Mouse (Mus musculus) liver, embryonic 11.5 days (tissue): Measurements from ENCODE around the gene St8sia1. TPM values are rescaled to one million over a fixed set of nuclear protein-coding genes. Genes with fewer than 3 reads are reported as not detected.
"Not testable (repeated sequence)": the region's sequence is repeated elsewhere in the genome, so short reads cannot be mapped to it uniquely, and the experiment has no call there.

Experiments
- ATAC-seq: fragments of 200-750 bp; cut with Nextera tagmentation; replicated peaks from 2 replicates; pipeline ENCODE4 v1.8.0; 2017; ENCODE audit warnings: moderate number of reproducible peaks, mild to moderate bottlenecking, moderate TSS enrichment, moderate library complexity; ENCODE audit not compliant: low FRiP score
- DNase-seq: peaks from one replicate; pipeline ENCODE4 v3.0.0-alpha.2; 2017; ENCODE audit warnings: low spot score
- H3K27ac ChIP-seq: fragments of 300-500 bp; sonication (generic); 2 replicates; pipeline ENCODE4 v1.5.1; 2014; ENCODE audit warnings: mild to moderate bottlenecking, low read depth, low read length, control low read depth
- H3K27me3 ChIP-seq: fragments of 300-500 bp; sonication (generic); replicated peaks from 2 replicates; pipeline ENCODE4 v1.6.1; 2014; ENCODE audit warnings: low read length, mixed read lengths; ENCODE audit not compliant: control insufficient read depth, insufficient read depth
- H3K36me3 ChIP-seq: fragments of 300-500 bp; sonication (generic); 2 replicates; pipeline ENCODE4 v1.6.1; 2014; ENCODE audit warnings: mild to moderate bottlenecking, low read length, moderate library complexity, mixed read lengths; ENCODE audit not compliant: control insufficient read depth, insufficient read depth
- H3K4me1 ChIP-seq: fragments of 300-500 bp; sonication (generic); replicated peaks from 2 replicates; pipeline ENCODE4 v1.6.1; 2014; ENCODE audit warnings: low read length, mixed read lengths; ENCODE audit not compliant: control insufficient read depth, insufficient read depth
- H3K4me2 ChIP-seq: fragments of 300-500 bp; sonication (generic); 2 replicates; pipeline ENCODE4 v1.6.1; 2014; ENCODE audit warnings: mild to moderate bottlenecking, control low read depth, moderate library complexity
- H3K4me3 ChIP-seq: fragments of 300-500 bp; sonication (generic); 2 replicates; pipeline ENCODE4 v1.5.1; 2014; ENCODE audit warnings: low read depth, low read length, control low read depth
- H3K9ac ChIP-seq: fragments of 300-500 bp; sonication (generic); 2 replicates; pipeline ENCODE4 v1.6.1; 2014; ENCODE audit warnings: low read depth, low read length, control low read depth
- H3K9me3 ChIP-seq: fragments of 300-500 bp; sonication (generic); 2 replicates; pipeline ENCODE4 v1.6.1; 2016; ENCODE audit warnings: low read length, inconsistent platforms, mixed read lengths; ENCODE audit not compliant: control insufficient read depth
- WGBS: fragments of 180-500 bp; shearing (Covaris S2); extraction: QIAGEN DNeasy Blood & Tissue Kit; methylation state at CpG from one replicate; pipeline ENCODE4 v1.1.7; 2014; 5-methylcytosine and 5-hydroxymethylcytosine counted together
- polyA plus RNA-seq: library from polyadenylated mRNA; unstranded; fragments of >200 nt; fragmentation: Nextera tagmentation; extraction: Ambion mirVana; gene quantifications from 2 replicates; pipeline ENCODE4 v1.2.1, GENCODE M21; 2014

St8sia1 gene
- polyA plus RNA-seq, 1 experiment from 2014 or later, result 2.1 TPM

DNA sequence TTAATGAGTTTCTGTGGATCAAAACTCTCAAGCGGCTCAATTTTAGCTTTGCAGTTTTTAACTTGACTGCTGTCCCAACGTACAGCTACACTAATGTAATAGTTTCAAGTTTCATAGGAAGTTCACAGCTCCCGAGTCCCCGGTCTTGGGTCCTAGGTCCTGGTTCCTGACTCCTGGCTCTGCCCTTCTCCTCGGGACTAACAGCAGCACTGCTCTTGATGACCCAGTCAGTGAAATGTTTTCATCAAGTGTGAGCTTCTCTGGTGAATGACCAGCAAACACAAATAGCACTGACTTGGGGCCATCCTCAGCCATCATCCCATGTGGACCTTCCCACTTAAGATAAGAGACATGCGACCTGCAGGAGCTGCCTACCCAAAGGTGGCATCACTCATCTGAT, 24.0 kb upstream of the St8sia1 start:
- H3K4me1 ChIP-seq, result peaks cover 3% of the 10 kb centered on the region; the same call in 1 of the 2 replicates
- ATAC-seq, result no peak
- no peak for DNase-seq
- H3K4me2 ChIP-seq, result no peak overlapping the region
- 67% methylated on average over 6 of the region's 6 CpGs for WGBS
- H3K27me3 ChIP-seq, result no peaks in the 10 kb centered on the region; the same call in 1 of the 2 replicates
- H3K4me3 ChIP-seq, result no peak overlapping the region
- no peaks in the 10 kb centered on the region for H3K9me3 ChIP-seq
- no peak overlapping the region for H3K9ac ChIP-seq
- no peaks in the 10 kb centered on the region for H3K36me3 ChIP-seq
- H3K27ac ChIP-seq, result no peak overlapping the region

DNA sequence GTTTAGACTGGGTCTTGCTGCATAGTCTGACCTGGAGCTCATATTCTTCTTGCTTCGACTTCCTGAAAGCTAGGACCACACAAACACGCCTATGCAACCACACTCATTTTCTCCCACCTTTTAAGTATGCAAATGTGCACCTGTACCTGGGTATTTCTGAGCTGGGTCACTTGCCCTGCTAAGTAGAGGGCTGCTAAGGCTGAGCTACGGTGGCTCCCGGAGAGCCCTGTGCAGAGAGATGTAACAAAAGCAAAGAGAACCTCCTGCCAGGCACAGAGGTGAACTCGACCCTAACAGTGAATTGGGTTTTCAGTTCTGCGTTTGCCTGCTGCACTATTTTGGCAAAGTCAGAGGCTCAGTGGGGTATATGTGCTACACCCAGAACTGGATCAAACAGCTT, 23.4 kb upstream of the St8sia1 start:
- Histone ChIP-seq H3K4me1 (peaks cover 3% of the 10 kb centered on the region; the same call in 1 of the 2 replicates), H3K4me3 (no peak overlapping the region), H3K36me3 (no peaks in the 10 kb centered on the region), H3K27ac (no peak overlapping the region), H3K27me3 (no peaks in the 10 kb centered on the region; the same call in 1 of the 2 replicates), H3K9me3 (no peaks in the 10 kb centered on the region), H3K4me2 (no peak overlapping the region), H3K9ac (no peak overlapping the region)
- ATAC-seq, result no peak
- WGBS, result 73% methylated on average over 6 of the region's 6 CpGs
- DNase-seq, result no peak

DNA sequence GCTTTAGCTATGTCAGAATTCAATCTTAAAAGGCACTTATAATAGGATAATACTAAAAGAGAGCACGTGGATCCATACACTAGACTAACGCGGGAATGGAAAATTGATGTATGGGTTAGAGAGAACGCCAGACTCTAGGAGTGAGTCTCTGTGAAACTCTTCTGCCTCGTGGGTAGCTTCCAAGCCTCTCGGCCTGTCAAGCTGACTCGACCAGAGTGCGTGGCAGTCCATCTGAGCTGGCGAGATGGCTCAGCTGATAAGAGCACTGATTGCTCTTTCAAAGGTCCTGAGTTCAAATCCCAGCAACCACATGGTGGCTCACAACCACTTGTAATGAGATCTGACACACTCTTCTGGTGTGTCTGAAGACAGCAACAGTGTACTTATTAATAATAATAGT, 22.5 kb upstream of the St8sia1 start:
- H3K4me2 ChIP-seq, H3K9me3 ChIP-seq, H3K36me3 ChIP-seq, DNase-seq, H3K4me1 ChIP-seq, H3K9ac ChIP-seq, H3K4me3 ChIP-seq, ATAC-seq, H3K27ac ChIP-seq, H3K27me3 ChIP-seq: not testable (repeated sequence)
- WGBS, result 86% methylated on average over 9 of the region's 9 CpGs

DNA sequence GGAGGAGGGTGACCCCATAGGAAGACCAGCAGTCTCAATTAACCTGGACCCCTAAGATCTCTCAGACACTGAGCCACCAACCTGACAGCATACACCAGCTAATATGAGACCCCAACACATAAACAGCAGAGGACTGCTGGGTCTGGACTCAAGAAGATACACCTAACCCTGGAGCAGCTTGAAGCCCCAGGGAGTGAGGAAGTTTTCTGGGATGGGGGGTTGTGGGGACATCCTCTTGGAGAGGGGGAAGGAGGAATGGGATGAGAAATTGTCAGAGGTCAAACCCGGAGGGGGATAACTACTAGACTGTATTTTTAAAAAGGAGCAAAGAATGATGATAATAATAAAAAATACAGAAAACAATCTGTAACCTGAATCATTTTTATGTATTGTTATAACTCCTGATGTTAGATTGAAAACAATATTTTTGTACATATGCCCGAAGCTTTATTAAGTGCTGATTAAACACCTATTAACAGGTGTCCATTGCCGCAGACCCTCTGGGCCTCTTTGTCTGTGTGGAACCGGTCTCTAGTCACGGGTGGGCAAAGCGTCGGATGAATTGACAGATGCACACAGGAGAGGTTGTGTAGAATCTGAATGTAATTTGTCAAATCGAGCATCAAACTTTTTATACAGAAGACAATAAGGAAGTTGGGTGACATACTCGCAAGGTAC, 21.4 kb upstream of the St8sia1 start:
- not testable (repeated sequence) for H3K36me3 ChIP-seq, H3K27ac ChIP-seq, H3K27me3 ChIP-seq, H3K9me3 ChIP-seq, H3K4me2 ChIP-seq, DNase-seq, H3K4me1 ChIP-seq, ATAC-seq, H3K9ac ChIP-seq, H3K4me3 ChIP-seq
- 88% methylated on average over 9 of the region's 9 CpGs for WGBS

DNA sequence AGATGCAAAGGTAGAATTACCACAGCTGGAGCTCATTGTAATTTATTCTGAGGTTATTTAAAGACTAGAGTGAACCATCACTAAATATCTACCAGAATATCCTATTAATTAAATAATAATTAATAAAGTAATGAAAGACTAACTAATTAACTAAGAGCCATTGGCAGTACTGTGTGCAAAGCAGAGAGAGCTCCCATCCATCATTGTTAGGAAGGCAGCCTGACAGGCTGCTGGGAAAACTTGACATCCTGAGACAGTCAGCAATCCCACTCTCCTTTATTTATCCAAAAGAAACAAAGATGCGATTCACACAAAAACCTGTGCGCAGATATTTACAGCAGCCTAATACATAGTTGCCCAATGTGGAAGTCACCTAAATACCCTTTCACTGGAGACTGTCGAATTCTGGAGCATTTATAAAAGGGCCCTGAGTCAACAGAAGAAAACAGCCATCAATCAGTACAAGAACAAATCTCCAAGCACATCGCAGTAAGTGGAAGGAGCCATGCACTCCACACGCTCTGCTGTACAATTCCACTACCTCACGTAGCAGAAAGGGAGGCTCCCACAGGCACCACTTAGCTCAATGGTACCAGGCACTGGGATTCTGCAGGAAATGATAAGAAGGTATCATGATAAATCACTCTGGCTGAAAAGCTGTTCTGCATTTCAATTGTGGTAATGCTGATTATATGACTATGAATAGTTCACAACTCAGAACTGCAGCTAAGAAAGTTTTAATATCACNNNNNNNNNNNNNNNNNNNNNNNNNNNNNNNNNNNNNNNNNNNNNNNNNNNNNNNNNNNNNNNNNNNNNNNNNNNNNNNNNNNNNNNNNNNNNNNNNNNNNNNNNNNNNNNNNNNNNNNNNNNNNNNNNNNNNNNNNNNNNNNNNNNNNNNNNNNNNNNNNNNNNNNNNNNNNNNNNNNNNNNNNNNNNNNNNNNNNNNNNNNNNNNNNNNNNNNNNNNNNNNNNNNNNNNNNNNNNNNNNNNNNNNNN, 15.7 kb upstream of the St8sia1 start:
- Histone ChIP-seq H3K9me3 (no peaks in the 10 kb centered on the region), H3K4me3 (no peak overlapping the region), H3K9ac (no peak overlapping the region), H3K27ac (no peak overlapping the region), H3K4me2 (no peak overlapping the region), H3K27me3 (no peaks in the 10 kb centered on the region), H3K36me3 (no peaks in the 10 kb centered on the region), H3K4me1 (0 out of 2 replicates have a peak, but pooled peaks cover 2% of the 10 kb centered on the region)
- WGBS, result 37% methylated on average over 6 of the region's 6 CpGs
- no peak for DNase-seq
- no peak for ATAC-seq

DNA sequence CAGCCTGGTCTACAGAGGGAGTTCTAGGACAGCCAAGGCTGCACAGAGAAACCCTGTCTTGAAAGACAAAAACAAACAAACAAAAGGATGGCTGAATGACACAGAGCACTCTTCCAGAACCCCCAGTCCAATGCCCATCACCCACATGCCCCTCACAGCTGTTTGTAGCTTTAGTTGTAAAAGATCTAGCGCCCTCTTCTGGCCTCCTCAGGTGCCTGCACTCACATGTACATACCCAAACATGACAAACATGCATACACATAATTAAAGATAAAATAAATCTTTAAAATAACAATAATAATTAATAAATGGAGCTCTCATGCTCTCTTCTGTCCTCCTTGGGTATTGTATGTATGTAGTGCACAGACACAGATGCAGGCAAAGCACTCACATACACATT, 13.0 kb upstream of the St8sia1 start:
- Histone ChIP-seq H3K27ac (no peak overlapping the region), H3K4me2 (no peak overlapping the region)
- 59% methylated on average over 1 of the region's 1 CpGs for WGBS

DNA sequence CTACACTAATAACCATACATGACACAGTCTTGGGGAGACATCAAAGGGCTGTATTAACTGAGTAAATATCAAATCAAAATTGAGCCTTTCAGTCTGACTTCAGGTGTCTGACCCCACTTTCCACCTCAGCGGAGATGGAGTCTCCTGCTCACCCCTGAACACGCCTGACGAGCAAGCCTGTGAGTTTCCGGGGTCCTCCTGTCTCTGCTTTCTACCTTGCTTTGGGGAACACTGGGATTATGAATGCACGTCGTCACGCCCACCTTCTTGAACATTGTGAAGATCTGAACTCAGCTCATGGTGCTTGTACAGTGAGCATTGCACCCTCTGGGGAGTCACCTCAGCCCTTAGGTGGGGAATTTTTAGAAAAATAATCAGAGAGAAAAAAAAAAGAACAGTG, 9.0 kb upstream of the St8sia1 start:
- Histone ChIP-seq H3K4me1 (no peaks in the 10 kb centered on the region), H3K27me3 (no peaks in the 10 kb centered on the region), H3K36me3 (no peaks in the 10 kb centered on the region), H3K9ac (no peak overlapping the region), H3K4me3 (no peak overlapping the region), H3K9me3 (no peaks in the 10 kb centered on the region), H3K27ac (no peak overlapping the region), H3K4me2 (no peak overlapping the region)
- 85% methylated on average over 7 of the region's 7 CpGs for WGBS
- ATAC-seq, result no peak
- no peak for DNase-seq

More for the DNA sequence above, 13.0 kb upstream of the St8sia1 start:
- Histone ChIP-seq H3K4me3 (no peak overlapping the region), H3K27me3 (no peaks in the 10 kb centered on the region), H3K36me3 (no peaks in the 10 kb centered on the region), H3K9me3 (no peaks in the 10 kb centered on the region), H3K9ac (no peak overlapping the region), H3K4me1 (0 out of 2 replicates have a peak, but pooled peaks cover 2% of the 10 kb centered on the region)
- no peak for ATAC-seq
- no peak for DNase-seq

DNA sequence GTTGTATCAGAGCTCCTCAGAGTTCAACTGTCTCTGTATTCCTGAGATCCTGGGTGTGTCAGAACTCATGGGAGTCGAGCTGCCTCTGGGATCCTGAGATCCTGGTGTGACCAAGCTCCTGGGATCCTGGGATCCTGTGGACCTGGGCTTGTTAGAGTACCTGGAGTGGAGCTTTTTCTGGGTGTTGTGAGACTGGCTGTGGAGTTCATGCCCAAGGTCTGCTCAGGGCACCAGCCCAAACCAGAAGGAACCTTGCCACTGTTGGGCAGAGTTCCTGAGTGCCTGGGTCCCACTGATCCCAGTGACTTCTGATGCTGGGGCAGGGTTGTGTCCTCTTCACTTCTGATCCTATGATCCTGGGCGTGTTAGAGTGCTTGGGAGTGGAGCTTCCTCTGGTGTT, 8.0 kb upstream of the St8sia1 start:
- DNase-seq, result no peak
- 55% methylated on average over 2 of the region's 2 CpGs for WGBS
- ATAC-seq, result no peak
- no peak overlapping the region for H3K27ac ChIP-seq
- H3K27me3 ChIP-seq, result no peaks in the 10 kb centered on the region
- no peak overlapping the region for H3K4me2 ChIP-seq
- H3K9me3 ChIP-seq, result no peaks in the 10 kb centered on the region
- no peak overlapping the region for H3K9ac ChIP-seq
- H3K4me1 ChIP-seq, result no peaks in the 10 kb centered on the region
- H3K36me3 ChIP-seq, result no peaks in the 10 kb centered on the region
- H3K4me3 ChIP-seq, result no peak overlapping the region
